Mouse (Mus musculus): Measurements from ENCODE around the gene Sh3rf1.

Sh3rf1 gene

GRCm38 (mm10) chr8:61265390-61265789 lies 41.7 kb downstream of the Sh3rf1 start:
- peak; percentile 36 for DNase-seq

- DNase-seq, result no peak
These were observed 43.4 kb downstream of the Sh3rf1 start for GRCm38 (mm10) chr8:61267061-61267460.

- DNase-seq, result no peak
These were observed 44.0 kb downstream of the Sh3rf1 start for GRCm38 (mm10) chr8:61267692-61268091.

- DNase-seq, result no peak
These were observed 44.7 kb downstream of the Sh3rf1 start for GRCm38 (mm10) chr8:61268233-61268916.

- DNase-seq, result no peak
These were observed 46.3 kb downstream of the Sh3rf1 start for GRCm38 (mm10) chr8:61270016-61270415.

GRCm38 (mm10) chr8:61270541-61270940 lies 46.9 kb downstream of the Sh3rf1 start:
- no peak for DNase-seq

- DNase-seq, result peak; percentile 16
These were observed 47.3 kb downstream of the Sh3rf1 start for GRCm38 (mm10) chr8:61270961-61271360.

- DNase-seq, result no peak
These were observed 49.2 kb downstream of the Sh3rf1 start for GRCm38 (mm10) chr8:61272838-61273237.

- no peak for DNase-seq
These were observed 49.9 kb downstream of the Sh3rf1 start for GRCm38 (mm10) chr8:61273307-61274221.

GRCm38 (mm10) chr8:61274602-61275462 lies 51.2 kb downstream of the Sh3rf1 start:
- peak; percentile 82 for DNase-seq

GRCm38 (mm10) chr8:61275463-61276356 lies 52.0 kb downstream of the Sh3rf1 start:
- DNase-seq, result no peak

- DNase-seq, result no peak
These were observed 52.7 kb downstream of the Sh3rf1 start for GRCm38 (mm10) chr8:61276397-61276796.

GRCm38 (mm10) chr8:61279030-61279429 lies 55.4 kb downstream of the Sh3rf1 start:
- no peak for DNase-seq

GRCm38 (mm10) chr8:61282303-61283168 lies 58.9 kb downstream of the Sh3rf1 start:
- DNase-seq, result no peak

GRCm38 (mm10) chr8:61283169-61284081 lies 59.8 kb downstream of the Sh3rf1 start:
- peak; percentile 41 for DNase-seq

- DNase-seq, result no peak
These were observed 62.2 kb downstream of the Sh3rf1 start for GRCm38 (mm10) chr8:61285896-61286295.

- no peak for DNase-seq
These were observed 62.7 kb downstream of the Sh3rf1 start for GRCm38 (mm10) chr8:61286394-61286793.

GRCm38 (mm10) chr8:61286795-61287385 lies 63.2 kb downstream of the Sh3rf1 start:
- no peak for DNase-seq

GRCm38 (mm10) chr8:61288006-61288566 lies 64.4 kb downstream of the Sh3rf1 start:
- DNase-seq, result no peak

Data from retina, postnatal 1 day (tissue).